Mouse (Mus musculus) neutrophil, adult 5-6 weeks (primary cell): Measurements from ENCODE around the gene Supt6. TPM values are rescaled to one million over a fixed set of nuclear protein-coding genes. Genes with fewer than 3 reads are reported as not detected.
A peak's percentile ranks its signal among the peaks of the same experiment; 100 is the strongest.
"Not testable (repeated sequence)": the region's sequence is repeated elsewhere in the genome, so short reads cannot be mapped to it uniquely, and the experiment has no call there.

Experiments used
- ATAC-seq: fragments of 151-379, 151-347 bp; 2 replicates; pipeline ENCODE4 v1.8.0; 2017; ENCODE audit warnings: mild to moderate bottlenecking, moderate TSS enrichment; ENCODE audit not compliant: insufficient number of reproducible peaks, poor library complexity, low FRiP score, severe bottlenecking; ENCODE audit errors: extremely low read depth
- total RNA-seq: library from RNA; stranded (forward); fragments of 200-1000 nt; gene quantifications from 2 replicates; pipeline ENCODE4 v1.2.3, GENCODE M21; 2017

Gene Supt6
- 53.5 and 61.2 TPM in 2 replicates for total RNA-seq

GRCm38 (mm10) chr11:78245627-78246317 is at the start of gene Supt6, which contains the start of gene Sdf2:
Gene Supt6 (minus strand): TSS chr11:78245987.
Gene Sdf2 (plus strand): TSS chr11:78245746.
- peak; percentile 85 for ATAC-seq

- no peak for ATAC-seq
Observed at GRCm38 (mm10) chr11:78294585-78294984, 48.8 kb upstream of the Supt6 start.

- ATAC-seq: no peak
Observed at GRCm38 (mm10) chr11:78290654-78291053, 44.9 kb upstream of the Supt6 start, which contains the start of gene BC030499. Gene BC030499 (plus strand): TSS chr11:78290841.

GRCm38 (mm10) chr11:78289146-78289763 is 43.5 kb upstream of the Supt6 start:
- ATAC-seq: no peak

GRCm38 (mm10) chr11:78279586-78279985 is 33.8 kb upstream of the Supt6 start:
- ATAC-seq: no peak

GRCm38 (mm10) chr11:78278853-78279252 is 33.1 kb upstream of the Supt6 start:
- ATAC-seq: no peak

- not testable (repeated sequence) for ATAC-seq
Observed at GRCm38 (mm10) chr11:78276169-78276568, 30.4 kb upstream of the Supt6 start.

GRCm38 (mm10) chr11:78275596-78275995 is 29.8 kb upstream of the Supt6 start:
- no peak for ATAC-seq

GRCm38 (mm10) chr11:78271986-78272385 is 26.2 kb upstream of the Supt6 start:
- no peak for ATAC-seq

GRCm38 (mm10) chr11:78265571-78265970 is 19.8 kb upstream of the Supt6 start:
- ATAC-seq: no peak

- peak; percentile 35 for ATAC-seq
Observed at GRCm38 (mm10) chr11:78262550-78262949, 16.8 kb upstream of the Supt6 start.

- ATAC-seq: peak; percentile 81
Observed at GRCm38 (mm10) chr11:78261380-78262352, 15.9 kb upstream of the Supt6 start, which contains the start of gene 2610507B11Rik. Gene 2610507B11Rik (plus strand): TSS chr11:78261752.

- ATAC-seq: no peak
Observed at GRCm38 (mm10) chr11:78260489-78261258, 14.9 kb upstream of the Supt6 start.

- no peak for ATAC-seq
Observed at GRCm38 (mm10) chr11:78256618-78257017, 10.8 kb upstream of the Supt6 start.

- ATAC-seq: no peak
Observed at GRCm38 (mm10) chr11:78247727-78248140, 1.9 kb upstream of the Supt6 start.

- ATAC-seq: no peak
Observed at GRCm38 (mm10) chr11:78247012-78247348, 1.2 kb upstream of the Supt6 start.

- ATAC-seq: no peak
Observed at GRCm38 (mm10) chr11:78246318-78247011, 678 bp upstream of the Supt6 start.

- no peak for ATAC-seq
Observed at GRCm38 (mm10) chr11:78245261-78245626, 543 bp downstream of the Supt6 start.
